Mouse (Mus musculus): ENCODE measurements around the gene Muc3. TPM values are rescaled to one million over a fixed set of nuclear protein-coding genes. Genes with fewer than 3 reads are reported as not detected.
"Not testable (repeated sequence)": the region's sequence is repeated elsewhere in the genome, so short reads cannot be mapped to it uniquely, and the experiment has no call there.

Gene Muc3
- polyA plus RNA-seq (2014; fragmentation: Nextera tagmentation; extraction: Ambion mirVana) = not detected in 2 replicates

GRCm38 (mm10) chr5:137149272-137149882, at the start of gene Muc3:
Muc3 (minus strand) TSS chr5:137149322.
- not testable (repeated sequence) for H3K4me3 ChIP-seq (ENCODE audit: low read depth, low read length); DNase-seq (ENCODE audit: low spot score); ATAC-seq (ENCODE audit: insufficient read depth, low FRiP score, low TSS enrichment); H3K4me2 ChIP-seq (ENCODE audit: low read depth); H3K36me3 ChIP-seq (ENCODE audit: control insufficient read depth, insufficient read depth, low read length); H3K27ac ChIP-seq (ENCODE audit: low read depth, low read length); H3K4me1 ChIP-seq (ENCODE audit: control insufficient read depth, insufficient read depth, low read length); H3K9me3 ChIP-seq (ENCODE audit: control insufficient read depth, low read length); H3K27me3 ChIP-seq (ENCODE audit: control insufficient read depth, insufficient read depth, low read length); H3K9ac ChIP-seq (ENCODE audit: low read length)

- WGBS = 83% methylated on average over 8 of the region's 8 CpGs
Measured at GRCm38 (mm10) chr5:137194488-137195120, 45.5 kb upstream of the Muc3 start.

DNA sequence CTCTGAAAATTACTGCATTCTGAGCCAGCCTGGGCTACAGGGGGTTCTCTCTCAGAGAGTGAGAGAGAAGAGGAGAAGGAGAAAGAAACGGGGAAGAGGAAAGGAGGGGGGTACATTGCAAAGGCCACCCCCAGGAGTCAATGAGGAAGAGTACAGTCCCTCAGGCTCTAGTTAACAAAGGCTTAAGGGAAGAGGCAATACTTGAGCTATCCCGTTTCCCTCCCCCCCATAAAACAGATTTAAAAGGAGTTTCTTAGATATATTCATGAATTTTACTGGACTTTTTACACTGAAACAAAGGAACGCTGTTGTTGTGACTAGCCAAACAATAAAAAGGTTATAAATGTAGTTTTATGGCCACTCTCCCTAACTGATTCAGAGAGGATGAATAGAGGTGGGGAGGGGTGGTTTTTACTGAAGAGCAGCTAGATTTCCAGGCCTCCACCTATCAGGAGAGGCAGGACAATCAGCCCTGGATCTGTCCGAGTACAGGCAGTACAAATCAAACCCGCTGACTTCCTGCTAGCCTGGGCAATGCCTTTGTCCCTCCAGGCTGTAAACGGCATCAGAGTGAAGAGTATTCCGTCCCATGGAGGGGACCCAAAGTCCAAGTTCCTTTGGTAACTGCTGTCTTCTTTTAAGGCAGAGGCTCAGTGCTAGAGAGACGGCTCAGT, 44.3 kb upstream of the Muc3 start:
- H3K9me3 ChIP-seq (ENCODE audit: control insufficient read depth, low read length) = no peaks in the 10 kb centered on the region
- H3K4me1 ChIP-seq (ENCODE audit: control insufficient read depth, insufficient read depth, low read length) = no peaks in the 10 kb centered on the region
- no peak for ATAC-seq (ENCODE audit: insufficient read depth, low FRiP score, low TSS enrichment)
- H3K9ac ChIP-seq (ENCODE audit: low read length) = no peak overlapping the region
- H3K27ac ChIP-seq (ENCODE audit: low read depth, low read length) = no peak overlapping the region
- 28% methylated on average over 8 of the region's 8 CpGs for WGBS
- DNase-seq (ENCODE audit: low spot score) = no peak
- H3K27me3 ChIP-seq (ENCODE audit: control insufficient read depth, insufficient read depth, low read length) = 0 out of 2 replicates have a peak, but pooled peaks cover 2% of the 10 kb centered on the region
- H3K4me3 ChIP-seq (ENCODE audit: low read depth, low read length) = no peak overlapping the region
- no peaks in the 10 kb centered on the region for H3K36me3 ChIP-seq (ENCODE audit: control insufficient read depth, insufficient read depth, low read length)
- no peak overlapping the region for H3K4me2 ChIP-seq (ENCODE audit: low read depth)

More at GRCm38 (mm10) chr5:137194488-137195120, 45.5 kb upstream of the Muc3 start:
- DNase-seq (ENCODE audit: low spot score) = no peak
- Histone ChIP-seq H3K27ac (ENCODE audit: low read depth, low read length) (no peak overlapping the region), H3K4me1 (ENCODE audit: control insufficient read depth, insufficient read depth, low read length) (no peaks in the 10 kb centered on the region), H3K36me3 (ENCODE audit: control insufficient read depth, insufficient read depth, low read length) (no peaks in the 10 kb centered on the region), H3K27me3 (ENCODE audit: control insufficient read depth, insufficient read depth, low read length) (0 out of 2 replicates have a peak, but pooled peaks cover 2% of the 10 kb centered on the region), H3K9ac (ENCODE audit: low read length) (no peak overlapping the region), H3K9me3 (ENCODE audit: control insufficient read depth, low read length) (no peaks in the 10 kb centered on the region), H3K4me3 (ENCODE audit: low read depth, low read length) (no peak overlapping the region), H3K4me2 (ENCODE audit: low read depth) (no peak overlapping the region)
- ATAC-seq (ENCODE audit: insufficient read depth, low FRiP score, low TSS enrichment) = no peak

DNA sequence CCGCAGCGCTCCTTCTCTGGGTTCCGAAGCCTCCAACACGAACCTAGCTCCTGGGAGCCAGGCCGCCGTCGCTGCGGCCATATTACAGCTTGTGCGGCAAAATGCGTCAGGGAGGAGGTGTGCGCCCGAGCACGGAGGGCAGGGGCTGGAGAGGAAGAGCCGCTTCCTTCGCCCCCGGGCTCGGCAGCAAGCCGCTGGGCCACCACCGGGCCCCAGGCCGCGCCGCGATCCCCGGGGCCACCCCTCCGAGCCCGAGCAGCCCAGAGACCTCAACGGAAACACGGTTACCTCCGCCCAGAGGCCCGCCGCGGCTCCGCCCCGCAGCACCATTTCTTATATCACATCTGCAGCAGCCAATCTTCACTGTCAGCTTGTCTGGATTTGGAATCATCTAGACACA, 40.2 kb upstream of the Muc3 start:
- DNase-seq (ENCODE audit: low spot score) = peak; percentile 53
- Histone ChIP-seq H3K4me3 (ENCODE audit: low read depth, low read length) (peak overlapping the region; percentile 48), H3K4me2 (ENCODE audit: low read depth) (peak overlapping the region; percentile 67), H3K9ac (ENCODE audit: low read length) (peak overlapping the region; percentile 80), H3K27ac (ENCODE audit: low read depth, low read length) (no peak overlapping the region), H3K4me1 (ENCODE audit: control insufficient read depth, insufficient read depth, low read length) (no peaks in the 10 kb centered on the region), H3K27me3 (ENCODE audit: control insufficient read depth, insufficient read depth, low read length) (0 out of 2 replicates have a peak, but pooled peaks cover 2% of the 10 kb centered on the region), H3K36me3 (ENCODE audit: control insufficient read depth, insufficient read depth, low read length) (no peaks in the 10 kb centered on the region), H3K9me3 (ENCODE audit: control insufficient read depth, low read length) (no peaks in the 10 kb centered on the region)
- 2% methylated on average over 34 of the region's 34 CpGs for WGBS
- ATAC-seq (ENCODE audit: insufficient read depth, low FRiP score, low TSS enrichment) = no peak

- H3K27me3 ChIP-seq (ENCODE audit: control insufficient read depth, insufficient read depth, low read length) = 0 out of 2 replicates have a peak, but pooled peaks cover 2% of the 10 kb centered on the region
- H3K9ac ChIP-seq (ENCODE audit: low read length) = no peak overlapping the region
- H3K4me1 ChIP-seq (ENCODE audit: control insufficient read depth, insufficient read depth, low read length) = no peaks in the 10 kb centered on the region
- no peaks in the 10 kb centered on the region for H3K9me3 ChIP-seq (ENCODE audit: control insufficient read depth, low read length)
- H3K4me2 ChIP-seq (ENCODE audit: low read depth) = no peak overlapping the region
- no peak overlapping the region for H3K27ac ChIP-seq (ENCODE audit: low read depth, low read length)
- H3K4me3 ChIP-seq (ENCODE audit: low read depth, low read length) = no peak overlapping the region
- 92% methylated on average over 8 of the region's 8 CpGs for WGBS
- DNase-seq (ENCODE audit: low spot score) (no peak), ATAC-seq (ENCODE audit: insufficient read depth, low FRiP score, low TSS enrichment) (no peak)
- no peaks in the 10 kb centered on the region for H3K36me3 ChIP-seq (ENCODE audit: control insufficient read depth, insufficient read depth, low read length)
Measured at GRCm38 (mm10) chr5:137185362-137185761, 36.2 kb upstream of the Muc3 start.

DNA sequence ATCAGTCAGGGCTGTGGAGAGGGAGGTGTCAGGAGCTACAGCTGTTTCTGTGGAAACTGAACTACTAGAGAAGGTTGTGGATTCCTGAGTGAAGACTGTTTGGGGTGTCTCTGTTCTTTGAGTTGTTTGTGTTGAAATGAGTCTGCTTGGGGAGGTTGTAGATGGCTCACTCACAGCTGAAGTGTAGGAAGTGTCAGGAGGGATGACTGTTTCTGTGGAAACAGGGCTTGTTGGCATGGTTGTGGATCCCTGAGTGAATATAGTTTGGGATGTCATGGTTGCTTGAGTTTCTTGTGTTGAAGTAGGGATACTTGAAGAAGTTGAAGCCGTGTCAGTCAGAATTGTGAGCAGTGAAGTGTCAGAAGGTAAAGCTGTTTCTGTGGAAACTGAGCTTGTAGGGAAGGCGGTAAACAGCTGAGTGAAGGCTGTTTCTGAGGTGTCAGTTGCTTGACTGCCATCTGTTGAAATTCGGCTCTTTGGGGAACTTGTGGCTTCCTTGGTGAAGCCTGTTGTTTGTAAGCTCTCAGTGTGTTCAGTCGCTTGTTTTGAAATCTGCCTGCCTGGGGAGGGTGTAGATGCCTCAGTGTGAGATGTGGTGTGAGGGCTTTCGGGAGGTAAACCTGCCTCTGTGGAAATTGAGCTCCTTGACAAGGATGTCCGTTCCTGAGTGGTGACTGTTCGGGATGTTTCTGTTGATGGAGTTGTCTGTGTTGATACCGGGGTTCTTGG, 30.7 kb upstream of the Muc3 start:
- H3K4me1 ChIP-seq (ENCODE audit: control insufficient read depth, insufficient read depth, low read length) = no peaks in the 10 kb centered on the region
- no peak overlapping the region for H3K4me3 ChIP-seq (ENCODE audit: low read depth, low read length)
- H3K27me3 ChIP-seq (ENCODE audit: control insufficient read depth, insufficient read depth, low read length) = no peaks in the 10 kb centered on the region
- no peak overlapping the region for H3K27ac ChIP-seq (ENCODE audit: low read depth, low read length)
- ATAC-seq (ENCODE audit: insufficient read depth, low FRiP score, low TSS enrichment) (no peak), DNase-seq (ENCODE audit: low spot score) (no peak)
- no peak overlapping the region for H3K9ac ChIP-seq (ENCODE audit: low read length)
- no peaks in the 10 kb centered on the region for H3K9me3 ChIP-seq (ENCODE audit: control insufficient read depth, low read length)
- WGBS = 83% methylated on average over 8 of the region's 8 CpGs
- no peak overlapping the region for H3K4me2 ChIP-seq (ENCODE audit: low read depth)
- H3K36me3 ChIP-seq (ENCODE audit: control insufficient read depth, insufficient read depth, low read length) = no peaks in the 10 kb centered on the region

DNA sequence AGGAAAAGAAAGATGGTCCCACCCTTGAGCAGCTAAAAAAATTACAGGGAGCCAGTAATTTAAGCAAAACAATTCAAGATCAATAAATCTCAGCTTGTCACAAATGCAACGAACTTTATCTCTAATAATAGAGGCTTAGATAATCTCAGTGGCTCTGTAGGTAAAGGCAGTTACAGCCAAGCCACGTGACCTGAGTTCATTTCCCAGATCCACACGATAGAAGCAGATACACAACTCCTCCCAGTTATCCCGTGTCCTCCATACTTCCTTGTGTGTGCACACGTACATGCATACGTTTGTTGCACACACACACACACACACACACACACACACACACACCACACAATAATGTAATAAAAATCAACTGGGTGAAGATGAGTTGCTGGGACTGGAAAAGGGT, 24.8 kb upstream of the Muc3 start:
- Histone ChIP-seq H3K9me3 (ENCODE audit: control insufficient read depth, low read length) (no peaks in the 10 kb centered on the region), H3K27me3 (ENCODE audit: control insufficient read depth, insufficient read depth, low read length) (no peaks in the 10 kb centered on the region), H3K27ac (ENCODE audit: low read depth, low read length) (no peak overlapping the region), H3K4me2 (ENCODE audit: low read depth) (no peak overlapping the region), H3K9ac (ENCODE audit: low read length) (no peak overlapping the region), H3K4me1 (ENCODE audit: control insufficient read depth, insufficient read depth, low read length) (no peaks in the 10 kb centered on the region), H3K4me3 (ENCODE audit: low read depth, low read length) (no peak overlapping the region), H3K36me3 (ENCODE audit: control insufficient read depth, insufficient read depth, low read length) (no peaks in the 10 kb centered on the region)
- 87% methylated on average over 6 of the region's 6 CpGs for WGBS
- ATAC-seq (ENCODE audit: insufficient read depth, low FRiP score, low TSS enrichment) (no peak), DNase-seq (ENCODE audit: low spot score) (no peak)

DNA sequence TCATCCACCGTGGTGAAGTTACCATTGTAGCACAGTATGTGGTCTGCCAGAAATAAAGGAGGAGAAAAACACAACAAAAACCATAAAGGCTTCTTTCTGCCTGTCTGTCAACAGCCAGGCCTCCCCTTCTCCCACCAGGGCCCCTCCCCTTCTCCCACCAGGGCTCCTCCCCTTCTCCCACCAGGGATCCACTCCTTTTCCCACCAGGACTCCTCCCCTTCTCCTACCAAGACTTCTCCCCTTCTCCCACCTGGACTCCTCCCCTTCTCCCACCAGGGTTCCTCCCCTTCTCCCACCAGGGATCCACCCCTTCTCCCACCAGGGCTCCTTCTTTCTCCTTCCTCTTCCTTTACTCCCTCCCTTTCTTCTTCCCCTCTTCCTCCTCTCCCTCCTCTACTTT, 23.5 kb upstream of the Muc3 start:
- no peak overlapping the region for H3K4me3 ChIP-seq (ENCODE audit: low read depth, low read length)
- no peaks in the 10 kb centered on the region for H3K27me3 ChIP-seq (ENCODE audit: control insufficient read depth, insufficient read depth, low read length)
- no peak overlapping the region for H3K9ac ChIP-seq (ENCODE audit: low read length)
- no peaks in the 10 kb centered on the region for H3K36me3 ChIP-seq (ENCODE audit: control insufficient read depth, insufficient read depth, low read length)
- H3K4me2 ChIP-seq (ENCODE audit: low read depth) = no peak overlapping the region
- no peaks in the 10 kb centered on the region for H3K9me3 ChIP-seq (ENCODE audit: control insufficient read depth, low read length)
- H3K27ac ChIP-seq (ENCODE audit: low read depth, low read length) = no peak overlapping the region
- ATAC-seq (ENCODE audit: insufficient read depth, low FRiP score, low TSS enrichment) (no peak), DNase-seq (ENCODE audit: low spot score) (no peak)
- WGBS = 0% methylated on average over 1 of the region's 1 CpGs
- H3K4me1 ChIP-seq (ENCODE audit: control insufficient read depth, insufficient read depth, low read length) = no peaks in the 10 kb centered on the region

Data from neural tube, embryonic 11.5 days (tissue).